Comparison of ENCODE assay signal across 9 mouse cellular contexts in the genomic region with DNA sequence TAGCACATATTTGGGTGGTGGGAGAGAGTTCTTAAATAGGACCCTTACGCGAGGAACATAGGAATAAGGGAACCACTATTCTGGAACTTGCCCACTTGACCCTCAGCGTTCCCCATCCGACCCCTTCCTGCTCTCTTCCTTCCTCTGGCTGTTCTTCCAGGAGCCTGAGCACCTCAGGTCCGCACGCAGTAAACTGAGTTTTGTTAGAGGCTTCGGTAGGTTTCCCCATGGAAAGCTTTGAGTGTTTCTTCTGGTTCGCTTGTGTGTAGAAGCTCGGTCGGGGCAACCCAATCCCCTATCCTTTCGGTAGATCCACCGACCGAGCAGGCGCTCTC. TPM values are rescaled to one million over a fixed set of nuclear protein-coding genes. Genes with fewer than 3 reads are reported as not detected.
DNase-seq lines count a peak whose midpoint lies in the region; ATAC-seq and TF ChIP-seq lines count a peak whose summit lies in the region.
"Had no signal": no experiment of that assay in that cellular context is flagged by ENCODE, and none has a peak within 500 bp of the region (broad histone marks: within the 10 kb centered on the region; RNA-seq: fewer than 3 reads in every experiment).

No protein-coding gene starts in this region.

- peak overlapping the region; percentile 99 for H3K27ac ChIP-seq in kidney, embryonic 15.5 days
- H3K27ac ChIP-seq in embryonic facial prominence, embryonic 12.5 days, result peak overlapping the region; percentile 30; the same call in 1 of the 2 replicates
- H3K27ac ChIP-seq in hindbrain, postnatal 0 days, result no peak overlapping the region
- H3K27ac ChIP-seq in midbrain, embryonic 16.5 days (ENCODE audit: low read length), result no peak overlapping the region

- H3K4me1 ChIP-seq in kidney, embryonic 15.5 days, result peaks cover 25% of the 10 kb centered on the region
- H3K4me1 ChIP-seq in embryonic facial prominence, embryonic 12.5 days, result peaks cover 25% of the 10 kb centered on the region; the same call in 1 of the 2 replicates
- peaks cover 19% of the 10 kb centered on the region for H3K4me1 ChIP-seq in hindbrain, postnatal 0 days (ENCODE audit: insufficient read depth, low read length)
- peaks cover 15% of the 10 kb centered on the region for H3K4me1 ChIP-seq in midbrain, embryonic 16.5 days (ENCODE audit: control insufficient read depth, insufficient read depth, low read length)

- 3% methylated on average over 14 of the region's 14 CpGs for WGBS in kidney, embryonic 15.5 days
- under 1% methylated on average over 14 of the region's 14 CpGs for WGBS in embryonic facial prominence, embryonic 12.5 days
- WGBS in hindbrain, postnatal 0 days, result 2% methylated on average over 14 of the region's 14 CpGs
- WGBS in midbrain, embryonic 16.5 days, result 1% methylated on average over 14 of the region's 14 CpGs

- H3K4me3 ChIP-seq in kidney, embryonic 15.5 days (replicated peaks), result peak overlapping the region; percentile 67
- peak overlapping the region; percentile 67 for H3K4me3 ChIP-seq in embryonic facial prominence, embryonic 12.5 days
- peak overlapping the region; percentile 55 for H3K4me3 ChIP-seq in hindbrain, postnatal 0 days (ENCODE audit: low read length)
- peak overlapping the region; percentile 66 for H3K4me3 ChIP-seq in midbrain, embryonic 16.5 days (ENCODE audit: low read depth, low read length)

- H3K36me3 ChIP-seq in kidney, embryonic 15.5 days, result no peaks in the 10 kb centered on the region
- no peaks in the 10 kb centered on the region for H3K36me3 ChIP-seq in embryonic facial prominence, embryonic 12.5 days
- H3K36me3 ChIP-seq in hindbrain, postnatal 0 days (ENCODE audit: insufficient read depth, low read length), result no peaks in the 10 kb centered on the region
- no peaks in the 10 kb centered on the region for H3K36me3 ChIP-seq in midbrain, embryonic 16.5 days (ENCODE audit: control insufficient read depth, insufficient read depth, low read length)

- H3K27me3 ChIP-seq in kidney, embryonic 15.5 days, result no peaks in the 10 kb centered on the region
- H3K27me3 ChIP-seq in embryonic facial prominence, embryonic 12.5 days, result no peaks in the 10 kb centered on the region
- no peaks in the 10 kb centered on the region for H3K27me3 ChIP-seq in hindbrain, postnatal 0 days (ENCODE audit: insufficient read depth, low read length)
- H3K27me3 ChIP-seq in midbrain, embryonic 16.5 days (ENCODE audit: control insufficient read depth, insufficient read depth, low read depth, low read length), result no peaks in the 10 kb centered on the region

- no peak for ATAC-seq in kidney, embryonic 15.5 days (replicated peaks; ENCODE audit: low FRiP score)
- ATAC-seq in embryonic facial prominence, embryonic 12.5 days (ENCODE audit: insufficient number of reproducible peaks, insufficient read depth, low FRiP score, low TSS enrichment), result no peak
- ATAC-seq in hindbrain, postnatal 0 days, result no peak
- no peak for ATAC-seq in midbrain, embryonic 16.5 days

- peak overlapping the region; percentile 95 for H3K4me2 ChIP-seq in kidney, embryonic 15.5 days
- peak overlapping the region; percentile 99 for H3K4me2 ChIP-seq in embryonic facial prominence, embryonic 12.5 days (replicated peaks)
- peak overlapping the region; percentile 99 for H3K4me2 ChIP-seq in hindbrain, postnatal 0 days (ENCODE audit: low read depth, low read length)
- H3K4me2 ChIP-seq in midbrain, embryonic 16.5 days (ENCODE audit: low read length), result peak overlapping the region; percentile 97

- no peak for TF ChIP-seq CTCF in hindbrain, postnatal 0 days (IDR thresholded peaks at IDR 0.05; ENCODE audit: low read depth)

- no peak for DNase-seq in kidney, postnatal 25 days
- DNase-seq in hindbrain, postnatal 0 days (ENCODE audit: low spot score), result no peak
- DNase-seq in urinary bladder, postnatal 36 days (ENCODE audit: low spot score in 2 of 2), result no peak
- no peak for DNase-seq in embryo, embryonic 10 days (ENCODE audit: low spot score)
- DNase-seq in ovary, postnatal 36 days (ENCODE audit: low spot score), result no peak

- H3K9me3 ChIP-seq in kidney, embryonic 15.5 days (replicated peaks), result no peaks in the 10 kb centered on the region
- H3K9me3 ChIP-seq in embryonic facial prominence, embryonic 12.5 days, result no peaks in the 10 kb centered on the region
- H3K9me3 ChIP-seq in hindbrain, postnatal 0 days (ENCODE audit: low read length), result no peaks in the 10 kb centered on the region
- H3K9me3 ChIP-seq in midbrain, embryonic 16.5 days (replicated peaks; ENCODE audit: control insufficient read depth, low read length, poor library complexity, severe bottlenecking), result no peaks in the 10 kb centered on the region

- H3K9ac ChIP-seq in kidney, embryonic 15.5 days, result peak overlapping the region; percentile 55
- peak overlapping the region; percentile 50 for H3K9ac ChIP-seq in embryonic facial prominence, embryonic 12.5 days
- H3K9ac ChIP-seq in hindbrain, postnatal 0 days (replicated peaks; ENCODE audit: low read length), result peak overlapping the region; percentile 51
- peak overlapping the region; percentile 43 for H3K9ac ChIP-seq in midbrain, embryonic 16.5 days (ENCODE audit: low read depth, low read length)

RNA-seq across cellular contexts. Expression of a gene that starts 11.8 kb away (rescaled TPM):
- polyA plus RNA-seq in kidney, embryonic 15.5 days (2015; fragmentation: Nextera tagmentation; extraction: Ambion mirVana), result 12.0 and 15.1 TPM in 2 replicates
- polyA plus RNA-seq in embryonic facial prominence, embryonic 12.5 days (2016; fragmentation: Nextera tagmentation; extraction: Ambion mirVana), result 16.4 and 18.7 TPM in 2 replicates
- total RNA-seq in hindbrain, postnatal 0 days (2014; rRNA removed), result 2.3 and 3.7 TPM in 2 replicates
- polyA plus RNA-seq in hindbrain, postnatal 0 days (2015; fragmentation: Nextera tagmentation; extraction: Ambion mirVana), result 9.0 and 9.9 TPM in 2 replicates
- polyA plus RNA-seq in midbrain, embryonic 16.5 days (2015; fragmentation: Nextera tagmentation; extraction: Ambion mirVana), result 7.5 and 10.8 TPM in 2 replicates

RNA-seq across cellular contexts. Expression of a gene that starts 23.1 kb away (rescaled TPM):
- 10.3 and 11.8 TPM in 2 replicates for polyA plus RNA-seq in kidney, embryonic 15.5 days (2015; fragmentation: Nextera tagmentation; extraction: Ambion mirVana)
- polyA plus RNA-seq in embryonic facial prominence, embryonic 12.5 days (2016; fragmentation: Nextera tagmentation; extraction: Ambion mirVana), result 14.2 and 14.7 TPM in 2 replicates
- total RNA-seq in hindbrain, postnatal 0 days (2014; rRNA removed), result 14.1 and 22.7 TPM in 2 replicates
- polyA plus RNA-seq in hindbrain, postnatal 0 days (2015; fragmentation: Nextera tagmentation; extraction: Ambion mirVana), result 4.4 and 5.0 TPM in 2 replicates
- polyA plus RNA-seq in midbrain, embryonic 16.5 days (2015; fragmentation: Nextera tagmentation; extraction: Ambion mirVana), result 5.0 and 7.4 TPM in 2 replicates

RNA-seq across cellular contexts. Expression of a gene that starts 29.0 kb away (rescaled TPM):
- polyA plus RNA-seq in kidney, embryonic 15.5 days (2015; fragmentation: Nextera tagmentation; extraction: Ambion mirVana), result not detected in 2 replicates
- polyA plus RNA-seq in embryonic facial prominence, embryonic 12.5 days (2016; fragmentation: Nextera tagmentation; extraction: Ambion mirVana), result not detected in 2 replicates
- not detected in 2 replicates for total RNA-seq in hindbrain, postnatal 0 days (2014; rRNA removed)
- polyA plus RNA-seq in hindbrain, postnatal 0 days (2015; fragmentation: Nextera tagmentation; extraction: Ambion mirVana), result not detected in 2 replicates
- polyA plus RNA-seq in midbrain, embryonic 16.5 days (2015; fragmentation: Nextera tagmentation; extraction: Ambion mirVana), result not detected in 2 replicates
- total RNA-seq: left cerebral cortex, postnatal 10 days had no signal

RNA-seq across cellular contexts. Expression of a gene that starts 29.3 kb away (rescaled TPM):
- polyA plus RNA-seq in kidney, embryonic 15.5 days (2015; fragmentation: Nextera tagmentation; extraction: Ambion mirVana), result 72.9 and 73.1 TPM in 2 replicates
- 69.9 and 73.8 TPM in 2 replicates for polyA plus RNA-seq in embryonic facial prominence, embryonic 12.5 days (2016; fragmentation: Nextera tagmentation; extraction: Ambion mirVana)
- total RNA-seq in hindbrain, postnatal 0 days (2014; rRNA removed), result 20.1 and 25.6 TPM in 2 replicates
- 30.0 and 34.6 TPM in 2 replicates for polyA plus RNA-seq in hindbrain, postnatal 0 days (2015; fragmentation: Nextera tagmentation; extraction: Ambion mirVana)
- 43.7 and 45.8 TPM in 2 replicates for polyA plus RNA-seq in midbrain, embryonic 16.5 days (2015; fragmentation: Nextera tagmentation; extraction: Ambion mirVana)

Comparison
In these comparisons a context has a peak if more than half of its experiments do, and no peak if none do; other contexts are left out.
1. H3K27ac ChIP-seq: peak in kidney, embryonic 15.5 days (single experiment) and embryonic facial prominence, embryonic 12.5 days (single experiment); none in hindbrain, postnatal 0 days (single experiment) and midbrain, embryonic 16.5 days (single experiment).
2. Peak in every context shown above with its lines, with median percentiles within 50 percentile points of each other: H3K4me2 ChIP-seq, H3K4me3 ChIP-seq and H3K9ac ChIP-seq.